Mouse (Mus musculus) layer of hippocampus, postnatal 10 days (tissue): Measurements from ENCODE around the gene Gpbar1. TPM values are rescaled to one million over a fixed set of nuclear protein-coding genes. Genes with fewer than 3 reads are reported as not detected.
"Not testable (repeated sequence)": the region's sequence is repeated elsewhere in the genome, so short reads cannot be mapped to it uniquely, and the experiment has no call there.

ENCODE experiments used
- DNase-seq, 2 experiments: peaks; one replicate each; pipeline ENCODE4 v3.0.0; 2021; ENCODE audit warnings: low spot score in 2 of 2
- total RNA-seq, 2 experiments: library from RNA; stranded (reverse); gene quantifications; 2 replicates each; pipeline ENCODE4 v1.2.3; 2021

The Gpbar1 gene
- total RNA-seq, 2 experiments from 2014 or later: not detected

DNA sequence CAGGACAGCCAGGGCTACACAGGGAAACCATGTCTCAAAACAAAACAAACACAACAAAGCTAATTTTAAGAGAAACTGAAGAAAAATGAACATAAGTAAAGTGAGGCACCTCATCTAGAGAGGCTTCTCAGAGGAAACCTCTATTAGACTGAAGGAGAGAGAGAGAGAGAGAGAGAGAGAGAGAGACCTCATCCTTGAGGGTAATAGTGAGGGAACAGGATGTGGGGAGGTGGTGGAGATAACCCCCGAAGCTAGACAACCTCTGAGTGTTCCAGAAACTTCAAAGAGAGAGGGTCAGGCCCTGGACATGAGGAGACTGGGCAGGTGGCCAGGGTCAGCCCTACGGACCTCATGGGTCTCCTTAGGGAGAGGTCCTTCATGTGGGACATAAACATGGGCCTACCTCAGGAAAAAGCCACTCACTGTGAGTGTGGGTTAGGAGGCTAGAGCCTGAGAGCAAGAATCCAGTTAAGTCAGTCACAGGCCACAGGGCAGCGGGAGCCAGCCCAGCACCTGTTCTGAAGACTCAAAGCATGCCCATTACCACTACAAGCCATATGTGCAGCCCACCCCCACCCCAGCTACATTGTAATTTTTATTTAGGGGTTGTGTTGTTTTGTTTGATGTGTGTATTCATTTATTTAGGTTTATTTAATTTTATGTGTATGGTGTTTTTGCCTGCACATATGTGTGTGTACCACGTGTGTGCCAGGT, 37.9 kb downstream of the Gpbar1 start:
- DNase-seq: no peak

DNA sequence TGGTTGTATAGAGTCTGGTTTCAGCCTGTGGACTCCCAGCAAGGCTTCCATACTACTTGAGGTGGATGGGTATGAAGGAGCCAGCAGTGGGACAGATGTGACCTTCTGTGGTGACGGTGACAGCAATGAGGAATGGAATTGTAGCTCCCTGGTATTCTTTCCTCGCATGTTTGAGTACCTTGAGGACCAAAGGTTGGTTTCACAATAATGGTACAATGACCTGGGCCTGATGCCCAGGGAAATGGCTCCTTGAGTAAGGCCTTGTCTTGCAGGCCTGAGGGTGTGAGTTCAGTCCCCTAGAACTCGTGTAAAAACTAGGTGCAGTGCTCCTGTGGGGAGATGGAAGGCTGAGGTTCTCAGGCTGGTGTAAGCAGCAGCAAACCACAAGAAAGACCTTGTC, 40.4 kb downstream of the Gpbar1 start:
- DNase-seq: no peak

- DNase-seq: no peak
Observed at GRCm38 (mm10) chr1:74321396-74321795, 43.0 kb downstream of the Gpbar1 start.

DNA sequence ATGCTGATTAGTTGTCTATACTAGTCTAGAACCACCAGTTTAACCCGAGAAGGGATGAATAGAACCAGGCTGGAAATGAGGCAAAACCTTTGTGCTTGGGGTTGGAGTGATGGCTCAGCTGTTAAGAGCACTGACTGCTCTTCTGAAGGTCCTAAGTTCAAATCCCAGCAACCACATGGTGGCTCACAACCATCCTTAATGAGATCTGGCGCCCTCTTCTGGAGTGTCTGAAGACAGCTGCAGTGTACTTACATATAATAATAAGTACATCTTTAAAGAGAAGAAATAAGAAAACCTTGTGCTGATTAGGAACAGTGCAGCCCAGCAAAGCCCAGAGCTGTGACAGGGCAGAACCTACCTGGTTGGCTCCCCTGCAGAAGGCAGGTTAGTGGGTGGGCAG, 48.6 kb downstream of the Gpbar1 start:
- not testable (repeated sequence) for DNase-seq

Other genes with a start within 250 kb of the Gpbar1 start
- 10 to 100 TPM; 35.2 to 35.3 TPM for gene Tns1, start 154.1 kb upstream of the Gpbar1 start, total RNA-seq
- under 1 TPM in 1 of 2 experiments, not detected in 1; 0.21 TPM for gene Rufy4, start 153.0 kb upstream of the Gpbar1 start, total RNA-seq
- gene Cxcr2, start 124.6 kb upstream of the Gpbar1 start, total RNA-seq: under 1 TPM; 0.13 to 0.25 TPM
- not detected for gene Cxcr1, start 83.9 kb upstream of the Gpbar1 start, total RNA-seq
- 100 to 1,000 TPM; 324 to 330 TPM for gene Arpc2, start 42.5 kb upstream of the Gpbar1 start, total RNA-seq
- gene Aamp, start 6.2 kb downstream of the Gpbar1 start, total RNA-seq: 100 to 1,000 TPM; 141 to 158 TPM
- gene Pnkd, start 6.4 kb downstream of the Gpbar1 start, total RNA-seq: 100 to 1,000 TPM; 125 to 130 TPM
- gene Tmbim1, start 27.1 kb downstream of the Gpbar1 start, total RNA-seq: 10 to 100 TPM; 10.5 to 11.6 TPM
- gene Catip, start 83.6 kb downstream of the Gpbar1 start, total RNA-seq: 1 to 10 TPM; 1.2 to 1.7 TPM
- 1 to 10 TPM; 2.0 to 3.0 TPM for gene Slc11a1, start 96.6 kb downstream of the Gpbar1 start, total RNA-seq
- 10 to 100 TPM; 23.8 to 27.2 TPM for gene Ctdsp1, start 113.0 kb downstream of the Gpbar1 start, total RNA-seq
- 1 to 10 TPM in 1 of 2 experiments, under 1 TPM in 1; 0.31 to 1.2 TPM for gene Vil1, start 130.8 kb downstream of the Gpbar1 start, total RNA-seq
- gene Cnot9, start 227.5 kb downstream of the Gpbar1 start, total RNA-seq: 10 to 100 TPM; 37.2 to 38.1 TPM